Mouse (Mus musculus): ENCODE measurements around the gene Cts6. TPM values are rescaled to one million over a fixed set of nuclear protein-coding genes. Genes with fewer than 3 reads are reported as not detected.
"Not testable (repeated sequence)": the region's sequence is repeated elsewhere in the genome, so short reads cannot be mapped to it uniquely, and the experiment has no call there.

Cts6 gene
- polyA plus RNA-seq (2012; rRNA removed) = not detected in 2 replicates

GRCm38 (mm10) chr13:61203310-61203709, at the start of gene Cts6:
Cts6 (minus strand) TSS chr13:61203410.
- no peak for DNase-seq (ENCODE audit: extremely low spot score in 1 of 2, low spot score in 1 of 2)

- peak; percentile 0 to 44 for DNase-seq (ENCODE audit: extremely low spot score in 1 of 2, low spot score in 1 of 2)
Observed at GRCm38 (mm10) chr13:61241076-61241947, 38.1 kb upstream of the Cts6 start.

DNA sequence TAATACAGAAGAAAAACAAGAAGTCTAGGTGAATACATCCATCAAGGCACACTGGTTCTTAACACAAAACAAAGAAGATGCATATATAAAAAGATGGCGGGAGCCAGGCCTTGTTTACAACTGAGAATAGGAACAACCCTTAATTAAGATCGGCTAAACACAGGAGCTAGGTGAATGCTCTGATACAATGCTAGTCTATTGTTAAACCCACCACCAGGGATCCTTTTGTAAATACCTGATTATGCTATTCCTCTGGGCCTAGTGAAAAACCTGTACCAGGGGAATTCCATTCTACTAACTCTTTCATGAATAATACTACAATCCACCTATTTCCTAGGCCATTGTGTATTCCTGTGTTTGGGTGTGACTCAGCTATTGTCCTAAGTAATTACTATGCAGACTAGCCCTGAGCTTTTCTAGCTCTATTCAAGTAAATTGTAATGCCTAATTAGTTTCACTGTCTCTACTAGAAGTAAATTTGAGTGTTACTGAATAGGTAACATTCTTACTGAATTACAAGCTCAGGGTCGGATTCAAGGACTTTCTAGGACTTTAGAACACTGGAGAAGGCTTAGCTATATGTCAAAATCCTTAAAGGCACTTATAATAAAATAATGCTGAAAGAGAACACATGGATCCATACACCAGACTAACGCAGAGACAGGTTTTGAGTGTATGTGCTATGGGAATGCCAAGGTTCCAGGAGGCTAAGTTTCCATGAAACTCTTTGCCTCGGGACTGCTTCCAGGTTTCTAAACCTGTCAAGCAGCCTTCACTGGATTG, 17.9 kb downstream of the Cts6 start:
- DNase-seq (ENCODE audit: extremely low spot score in 1 of 2, low spot score in 1 of 2) = not testable (repeated sequence)

GRCm38 (mm10) chr13:61164622-61165021, 38.6 kb downstream of the Cts6 start:
- DNase-seq (ENCODE audit: extremely low spot score in 1 of 2, low spot score in 1 of 2) = no peak

- no peak for DNase-seq (ENCODE audit: extremely low spot score in 1 of 2, low spot score in 1 of 2)
Observed at GRCm38 (mm10) chr13:61164156-61164555, 39.1 kb downstream of the Cts6 start, which contains the start of gene Ctsr. Ctsr (minus strand) TSS chr13:61164256.

Other genes starting within 250 kb of the Cts6 start
- 1.8 and 11.0 TPM in 2 replicates for gene Ctsj, start 197.5 kb downstream of the Cts6 start, polyA plus RNA-seq (2012; rRNA removed)
- gene Ctsq, start 162.8 kb downstream of the Cts6 start, polyA plus RNA-seq (2012; rRNA removed) = 0.20 and 0.21 TPM in 2 replicates
- 0.14 and 1.8 TPM in 2 replicates for gene Ctsr, start 39.2 kb downstream of the Cts6 start, polyA plus RNA-seq (2012; rRNA removed)
- not detected in 2 replicates for gene Cts8, start 51.9 kb upstream of the Cts6 start, polyA plus RNA-seq (2012; rRNA removed)
- not detected in 2 replicates for gene Gm49398, start 85.4 kb upstream of the Cts6 start, polyA plus RNA-seq (2012; rRNA removed)
- not detected in 2 replicates for gene Cts7, start 154.8 kb upstream of the Cts6 start, polyA plus RNA-seq (2012; rRNA removed)

Measured in frontal cortex, adult 2 months (tissue).